Mouse (Mus musculus) cerebellum, adult 2 months (tissue): ENCODE data around the gene Smap1.
A peak's percentile ranks its signal among the peaks of the same experiment; 100 is the strongest.

ENCODE experiments used
- CTCF ChIP-seq: fragments of 200-500 bp; IDR thresholded peaks from 2 replicates; pipeline ENCODE4 v1.5.1; 2011; ENCODE audit warnings: low read depth, mild to moderate bottlenecking, control low read depth, low read length, moderate library complexity, borderline replicate concordance; ENCODE audit not compliant: insufficient read depth
- POLR2A ChIP-seq: fragments of 200-500 bp; IDR thresholded peaks from 2 replicates; pipeline ENCODE4 v1.6.1; 2011; ENCODE audit warnings: low read length, control low read depth, borderline replicate concordance; ENCODE audit not compliant: insufficient read depth

DNA sequence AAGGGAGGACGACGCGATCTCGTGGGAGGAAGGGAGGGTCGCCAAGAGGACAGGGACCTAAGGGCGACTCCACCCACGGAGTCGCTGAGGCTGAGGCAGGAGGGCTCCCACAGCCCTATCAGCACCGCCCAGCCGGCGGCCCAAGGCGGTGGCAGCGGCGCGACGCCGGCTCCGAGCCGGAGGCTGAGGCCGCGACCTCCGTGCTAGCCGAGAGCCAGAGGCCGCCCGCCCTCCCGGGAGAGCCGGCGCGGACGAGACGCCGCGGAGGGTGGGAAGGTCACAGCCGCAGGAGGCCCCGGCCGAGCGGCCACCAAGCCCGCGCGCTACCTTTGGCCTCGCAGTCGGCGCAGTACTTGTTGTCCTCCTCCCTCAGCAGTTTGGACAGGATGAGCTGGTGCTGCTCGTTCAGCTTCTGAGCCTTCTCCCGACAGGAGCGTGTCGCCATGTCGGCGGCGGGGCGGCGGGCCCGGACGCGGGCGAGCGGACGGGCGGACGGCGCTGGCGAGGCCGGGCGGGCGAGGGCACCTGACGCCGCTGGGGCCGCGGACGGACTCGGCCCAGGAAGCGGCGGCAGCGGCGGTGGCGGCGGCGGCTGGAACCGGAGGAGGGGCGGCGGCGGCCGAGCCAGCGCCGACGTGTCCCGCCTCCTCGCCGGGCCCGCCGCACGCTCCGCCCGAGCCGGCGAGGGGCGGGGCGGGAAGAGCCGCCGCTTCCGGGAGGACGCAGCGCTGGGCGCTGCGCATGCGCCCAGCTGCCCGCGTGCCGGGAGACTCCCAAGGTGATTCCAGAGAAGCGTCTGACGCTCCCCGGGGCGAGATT, at the start of gene Smap1:
- TF ChIP-seq POLR2A, result peak; percentile 64; the same call in 1 of the 2 replicates
- no peak for TF ChIP-seq CTCF
